Mouse (Mus musculus) frontal cortex, adult (tissue): ENCODE data around the gene Pdzrn3.

Experiments
- ATAC-seq: cut with Nextera tagmentation; 2 replicates; pipeline ENCODE4 v1.9.2; 2017; ENCODE audit warnings: mild to moderate bottlenecking, moderate library complexity, mixed read lengths; ENCODE audit not compliant: low TSS enrichment

The Pdzrn3 gene

DNA sequence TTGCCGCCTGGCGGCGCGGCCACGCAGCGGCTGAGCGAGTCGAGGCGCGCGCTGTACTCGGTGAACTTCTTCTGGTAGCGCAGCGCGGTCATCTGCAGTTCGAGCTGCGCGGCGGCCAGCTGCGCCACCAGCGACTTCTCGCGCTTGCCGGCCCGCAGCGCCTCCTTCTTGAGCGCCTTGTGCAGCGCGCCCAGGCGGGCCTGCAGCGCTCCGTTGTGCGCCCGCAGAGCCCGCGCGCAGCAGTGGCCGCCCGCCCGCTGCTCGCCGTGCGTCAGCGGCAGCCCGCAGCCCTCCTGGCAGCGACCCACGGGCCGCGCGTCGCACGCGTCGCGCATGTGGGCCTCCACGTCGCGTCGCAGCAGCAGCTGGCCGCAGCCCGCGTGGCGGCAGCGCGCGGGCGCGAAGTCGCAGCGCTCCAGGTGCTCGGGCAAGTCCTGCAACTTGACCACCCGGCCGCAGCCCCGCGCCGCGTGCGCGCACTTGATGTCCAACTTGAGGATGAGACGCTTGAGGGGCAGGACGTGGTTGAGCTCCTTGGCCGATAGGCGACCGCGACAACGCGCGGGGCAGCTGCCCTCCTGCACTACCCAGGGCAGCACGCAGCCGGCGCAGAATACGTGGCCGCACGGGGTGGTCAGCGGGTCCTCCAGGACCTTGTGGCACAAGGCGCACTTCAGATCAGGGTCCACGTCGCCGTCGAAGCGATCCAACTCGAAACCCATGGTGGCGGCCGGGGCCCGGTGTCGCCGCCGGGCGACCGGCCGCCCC is at the start of gene Pdzrn3:
Pdzrn3 (minus strand) TSS at position 731 of the 768 bp plus-strand sequence.
- ATAC-seq = peak; percentile 57

DNA sequence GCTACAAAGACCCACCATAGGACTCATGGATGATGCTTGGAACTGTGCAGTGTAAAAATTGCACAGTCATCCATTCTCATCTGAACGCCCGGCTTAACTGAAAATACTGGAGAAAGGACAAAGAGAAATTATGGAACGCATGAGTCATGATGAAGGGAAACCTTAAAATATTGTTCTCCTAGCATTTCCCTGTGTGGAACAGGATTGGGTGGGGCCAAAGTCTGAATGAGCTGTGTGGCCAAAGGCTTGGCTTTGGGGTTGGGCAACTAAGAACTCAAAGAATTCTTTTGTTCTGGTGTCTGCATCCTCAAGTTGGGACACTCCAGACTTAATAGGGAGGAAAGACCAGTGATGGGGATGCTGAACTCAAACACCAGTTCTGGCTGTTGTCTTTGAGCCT is 49.6 kb upstream of the Pdzrn3 start:
- peak; percentile 50 for ATAC-seq

DNA sequence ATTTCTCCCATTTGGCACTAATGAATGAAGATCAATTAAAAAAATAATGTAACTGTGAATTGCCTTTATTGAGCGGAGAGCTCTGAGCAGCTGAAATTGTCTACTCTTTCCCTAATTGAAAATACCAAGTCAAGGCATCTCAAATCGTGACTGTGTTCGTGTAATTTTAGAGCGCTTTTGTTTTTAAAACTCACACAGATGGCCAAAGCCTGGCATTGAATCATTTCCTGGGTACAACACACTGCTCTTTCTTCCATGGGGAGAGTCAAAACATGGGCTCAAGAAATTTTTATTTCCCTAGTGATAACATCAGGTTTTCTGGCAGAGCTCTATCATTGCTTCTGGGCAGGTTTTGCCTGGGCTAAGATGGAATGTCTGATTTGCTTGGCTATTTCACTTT is 48.6 kb upstream of the Pdzrn3 start:
- ATAC-seq = peak; percentile 61

DNA sequence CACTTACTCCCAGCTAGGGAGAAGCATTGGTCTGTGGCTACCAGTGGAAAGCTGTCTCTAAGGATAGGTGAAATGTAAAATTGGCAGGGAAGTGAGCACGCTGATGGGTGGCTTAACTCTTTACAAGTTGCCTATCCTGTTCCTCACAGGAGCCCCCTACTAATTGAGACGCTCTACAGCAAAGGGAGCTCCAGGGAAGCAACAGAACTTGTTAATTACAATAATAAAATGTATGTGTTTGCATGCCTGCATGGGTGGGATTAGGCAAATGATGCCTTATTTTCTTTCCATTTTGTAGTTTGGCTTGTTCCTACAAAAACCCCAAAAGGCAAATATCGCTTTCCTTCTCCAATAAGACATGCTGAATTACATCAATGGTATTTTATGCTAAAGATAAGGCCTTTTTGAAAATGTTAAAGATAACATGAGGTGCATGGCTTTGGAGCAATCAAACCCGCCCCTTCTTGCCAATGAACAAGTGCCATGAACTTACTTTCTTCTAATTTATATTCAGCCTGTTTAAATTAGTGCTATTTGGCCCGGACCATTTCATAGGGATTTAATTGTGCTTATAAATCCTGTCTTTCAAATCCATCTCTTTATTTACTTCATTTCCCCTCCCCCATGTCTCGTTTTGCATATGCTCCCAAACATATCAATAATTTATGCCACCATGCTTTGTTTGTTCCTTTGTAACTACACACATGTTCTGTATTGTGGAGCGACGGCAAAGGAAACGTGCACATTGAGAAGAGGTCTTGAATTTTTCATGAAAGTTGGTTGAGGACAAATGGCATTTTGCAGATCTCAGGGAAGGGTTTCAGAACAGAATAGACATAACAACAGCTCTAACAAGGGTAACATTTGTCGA is 44.6 kb upstream of the Pdzrn3 start:
- no peak for ATAC-seq

DNA sequence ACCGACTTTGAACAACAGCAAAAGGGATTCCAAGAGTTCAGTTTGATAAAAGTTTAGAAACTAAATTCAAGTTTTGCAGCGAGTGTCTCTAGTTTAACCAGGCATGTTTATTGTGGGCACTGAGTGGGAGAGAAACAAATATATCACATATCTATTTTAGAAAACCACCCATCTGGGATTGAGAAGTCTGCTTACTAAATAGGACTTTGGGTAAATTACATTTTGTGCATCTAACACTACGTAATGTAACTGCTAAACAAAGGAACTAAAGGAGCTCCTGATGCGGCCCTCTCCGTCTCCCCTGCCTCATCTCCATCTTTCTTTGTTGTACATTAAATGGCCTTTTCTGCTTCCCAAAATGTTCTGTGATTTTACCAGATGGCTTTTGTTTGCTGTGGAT is 40.5 kb upstream of the Pdzrn3 start:
- ATAC-seq = peak; percentile 87

DNA sequence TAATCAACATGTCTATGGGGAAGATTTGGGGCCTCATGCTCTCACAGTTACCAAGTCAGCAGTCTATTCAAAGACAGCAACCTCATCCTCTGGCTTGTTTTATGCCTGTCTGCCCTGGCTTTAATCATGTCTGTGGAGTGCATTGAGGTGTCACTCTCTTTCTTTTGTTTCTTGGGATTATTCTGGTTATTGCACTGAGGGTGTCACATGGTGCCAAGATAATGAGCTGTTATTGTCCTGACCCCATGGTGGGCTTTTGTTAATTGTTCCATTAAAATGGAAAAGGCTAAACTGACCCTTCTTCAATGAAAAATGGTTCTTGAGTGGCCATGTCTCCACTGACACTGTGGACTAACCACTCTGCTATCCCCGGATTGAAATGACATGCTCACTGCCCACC is 34.0 kb upstream of the Pdzrn3 start:
- no peak for ATAC-seq

DNA sequence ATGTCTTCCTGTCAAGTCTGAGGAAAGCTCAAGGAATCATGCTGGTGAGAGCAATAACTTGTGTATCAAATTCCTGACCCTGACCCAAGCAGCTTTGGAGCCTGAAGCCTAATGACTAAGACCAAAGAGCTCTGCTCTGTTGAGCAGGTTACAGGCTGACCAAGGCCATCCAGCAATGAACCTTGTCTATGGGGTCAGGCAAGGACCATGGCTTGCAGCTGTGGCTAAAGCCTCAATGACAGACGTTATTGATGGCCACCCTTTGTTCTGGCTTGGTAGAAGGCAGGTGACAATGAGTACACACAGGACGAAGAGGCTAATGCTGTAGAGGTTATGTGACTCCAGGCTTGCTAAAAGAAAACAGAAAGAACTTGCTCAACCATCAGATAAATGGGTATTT is 33.4 kb upstream of the Pdzrn3 start:
- no peak for ATAC-seq

DNA sequence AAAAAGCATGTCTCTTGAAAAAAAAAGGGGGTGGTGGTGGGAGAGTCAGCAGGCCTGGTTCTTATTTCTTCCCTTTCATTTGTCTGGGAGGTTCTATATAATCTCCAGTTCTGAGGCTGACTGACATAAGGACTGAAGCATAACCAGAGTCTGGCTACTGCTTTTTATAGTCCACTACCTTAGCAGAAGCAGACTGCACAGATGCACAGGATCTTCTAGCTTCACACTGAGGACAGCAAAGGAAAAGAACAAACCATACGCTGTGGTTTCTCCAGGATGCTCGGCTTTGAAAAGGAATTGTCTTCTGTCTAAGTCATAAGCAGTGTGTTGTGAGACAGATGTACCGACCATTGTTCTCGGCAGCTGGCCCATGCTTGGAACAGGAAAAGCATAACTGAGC is 19.0 kb upstream of the Pdzrn3 start:
- ATAC-seq = peak; percentile 95

DNA sequence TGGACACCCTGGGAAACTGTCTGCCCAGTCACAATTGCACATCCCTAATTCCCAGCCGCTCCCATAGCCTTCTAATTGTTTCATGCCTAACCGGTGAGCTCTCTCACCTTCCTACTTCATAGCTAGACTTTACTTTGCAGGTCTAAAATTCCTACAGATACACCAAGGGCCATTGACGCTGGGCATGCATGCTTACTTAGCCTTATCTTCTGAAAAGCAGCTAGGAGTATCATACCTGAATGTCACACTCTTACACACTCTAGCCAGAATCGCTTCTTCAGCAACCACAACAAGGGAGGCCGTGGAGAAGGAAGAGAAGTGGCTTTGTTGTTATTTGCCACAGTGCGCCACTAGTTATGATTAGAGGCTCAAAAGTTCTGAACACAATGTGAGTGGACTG is 18.2 kb upstream of the Pdzrn3 start:
- no peak for ATAC-seq

DNA sequence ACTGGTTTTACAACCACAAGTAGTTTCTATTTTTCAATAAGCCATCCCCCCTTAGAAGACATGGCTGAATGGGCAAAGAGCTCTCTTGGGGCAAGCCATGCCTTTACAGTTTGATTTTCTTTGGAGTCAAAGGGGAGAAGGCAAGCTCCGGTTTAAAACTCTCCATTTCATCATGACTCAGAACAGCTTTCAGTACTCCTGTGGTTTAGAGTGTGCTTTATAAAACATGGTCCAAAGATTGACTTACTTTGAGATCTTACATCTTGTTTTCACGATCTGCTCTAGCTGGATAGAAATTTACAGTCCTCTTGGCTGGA is 15.1 kb upstream of the Pdzrn3 start:
- ATAC-seq = no peak

DNA sequence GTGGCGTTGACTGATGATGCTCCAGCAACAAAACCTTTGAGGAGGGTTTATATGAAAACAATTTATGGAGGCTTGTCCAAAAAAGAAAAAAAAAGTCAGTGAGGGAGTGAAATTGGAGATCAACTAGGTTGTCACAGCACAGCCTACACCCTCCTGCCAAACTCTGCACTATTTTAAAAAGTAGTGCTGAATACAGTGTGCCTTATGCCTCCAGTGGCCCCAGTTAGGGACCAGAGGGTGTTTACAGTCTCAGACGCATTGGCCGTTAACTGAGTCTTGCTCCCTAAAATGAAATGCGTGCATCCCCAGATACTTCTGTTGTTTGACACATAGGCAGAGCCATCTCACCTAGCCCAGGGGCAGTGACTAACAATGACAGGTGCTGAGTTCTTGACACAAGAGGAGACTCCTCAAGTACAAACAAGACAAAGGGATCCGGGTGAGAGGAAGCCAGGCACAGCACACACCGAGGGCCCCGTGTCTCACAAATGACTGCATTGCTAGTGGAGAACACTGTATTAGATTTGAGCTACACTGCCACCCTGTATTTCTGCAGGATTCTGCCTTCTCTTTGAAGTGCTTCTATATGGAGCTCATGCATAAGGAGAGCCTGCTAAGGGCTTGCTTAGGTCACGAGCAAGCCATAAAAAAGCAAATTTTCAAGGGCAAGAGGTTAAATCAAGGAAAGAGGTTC is 14.6 kb upstream of the Pdzrn3 start:
- no peak for ATAC-seq

DNA sequence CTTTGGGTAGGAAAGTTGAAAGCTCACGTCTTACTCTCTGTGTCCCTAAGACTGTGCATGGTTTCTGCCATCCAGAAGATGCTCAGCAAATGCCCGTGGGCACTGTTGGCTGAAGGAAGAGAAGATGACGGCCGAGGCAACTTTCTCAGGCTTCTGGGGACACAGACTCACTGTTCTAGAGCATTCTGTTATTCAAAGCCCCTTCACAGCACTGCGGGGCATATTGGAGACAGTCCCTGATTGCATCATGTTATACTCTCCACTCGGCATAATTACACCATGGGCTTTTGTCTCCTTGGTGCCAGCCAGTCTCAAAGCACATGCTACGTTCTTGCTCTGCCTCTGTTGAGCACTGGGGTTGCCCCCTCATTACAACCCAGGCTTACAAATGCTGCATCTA is 7.8 kb upstream of the Pdzrn3 start:
- no peak for ATAC-seq

DNA sequence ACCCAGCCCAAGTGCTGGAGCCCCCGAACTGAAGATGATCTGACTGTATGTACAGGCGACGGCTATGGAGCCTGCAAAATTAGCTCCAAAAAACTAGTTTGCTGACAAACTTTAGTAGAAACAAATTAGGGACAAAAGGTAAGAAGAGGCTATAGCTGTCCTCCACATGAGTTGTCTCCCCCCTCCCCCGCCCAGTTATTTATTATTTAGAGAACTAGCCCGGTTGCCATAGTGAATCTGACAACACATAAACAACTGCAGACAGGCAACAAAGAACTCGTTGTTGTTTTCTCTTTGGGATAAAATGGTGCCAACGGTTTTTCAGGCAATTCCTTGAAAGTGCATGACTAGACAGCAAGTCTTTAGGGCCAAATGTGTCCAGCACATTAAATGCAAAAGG is 7.3 kb upstream of the Pdzrn3 start:
- no peak; the same call in 1 of the 2 replicates for ATAC-seq

DNA sequence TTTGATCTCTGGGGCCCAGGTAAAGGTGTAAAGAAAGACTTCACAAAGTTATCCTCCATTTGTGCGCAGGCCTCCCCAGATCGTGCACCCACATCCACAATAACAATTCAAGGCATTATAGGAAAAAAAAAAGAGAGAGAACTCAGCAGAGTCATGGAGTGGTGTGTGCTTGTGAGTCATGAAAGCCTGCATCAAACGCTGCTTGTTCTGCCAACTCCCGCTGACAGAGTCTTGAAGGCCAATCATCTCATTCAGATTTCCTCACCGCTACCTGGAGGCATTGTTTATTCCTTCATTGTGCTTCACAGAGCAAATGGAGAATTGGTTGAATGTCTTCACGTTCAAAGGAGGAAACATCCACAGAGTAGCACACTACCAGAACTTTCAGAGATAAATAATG is 6.8 kb upstream of the Pdzrn3 start:
- no peak for ATAC-seq

DNA sequence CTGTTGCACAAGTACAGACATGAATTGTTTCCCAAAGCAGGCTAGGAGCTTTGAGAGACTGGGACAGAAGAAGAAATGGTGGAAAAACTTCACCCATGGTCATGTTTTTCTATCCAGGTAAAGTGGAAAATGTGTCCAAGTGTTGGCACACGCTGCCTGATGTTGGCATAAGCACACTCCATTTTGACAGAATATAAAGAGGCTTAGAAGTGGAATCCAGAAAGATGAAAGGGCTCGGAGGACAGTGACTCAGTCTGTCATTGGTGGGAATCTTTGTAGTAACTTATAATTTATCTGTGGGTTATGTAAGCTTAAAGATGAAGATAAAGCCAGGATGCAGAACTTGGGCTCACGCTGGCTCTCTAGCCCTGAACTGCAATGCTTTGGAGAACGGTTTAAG is 5.2 kb upstream of the Pdzrn3 start:
- no peak for ATAC-seq

DNA sequence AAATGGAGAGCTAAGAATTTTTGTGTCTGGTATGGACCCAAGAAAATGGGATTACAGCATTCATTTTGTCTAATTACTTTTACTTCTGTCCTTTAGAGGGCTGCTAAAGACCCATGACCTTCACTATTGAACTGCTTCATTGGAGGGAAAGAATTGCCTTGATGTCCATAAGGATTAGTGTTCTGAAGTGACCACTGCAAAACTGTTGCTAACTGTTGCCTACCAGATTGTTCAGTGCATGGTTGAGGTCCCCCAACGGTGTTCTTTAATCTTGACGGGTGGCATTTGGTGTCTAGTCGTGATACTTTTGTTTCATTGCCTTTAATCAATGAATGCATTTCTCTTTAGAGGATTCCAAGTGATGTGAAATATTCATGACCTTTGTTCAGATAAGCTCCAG is 1.8 kb upstream of the Pdzrn3 start:
- no peak for ATAC-seq

DNA sequence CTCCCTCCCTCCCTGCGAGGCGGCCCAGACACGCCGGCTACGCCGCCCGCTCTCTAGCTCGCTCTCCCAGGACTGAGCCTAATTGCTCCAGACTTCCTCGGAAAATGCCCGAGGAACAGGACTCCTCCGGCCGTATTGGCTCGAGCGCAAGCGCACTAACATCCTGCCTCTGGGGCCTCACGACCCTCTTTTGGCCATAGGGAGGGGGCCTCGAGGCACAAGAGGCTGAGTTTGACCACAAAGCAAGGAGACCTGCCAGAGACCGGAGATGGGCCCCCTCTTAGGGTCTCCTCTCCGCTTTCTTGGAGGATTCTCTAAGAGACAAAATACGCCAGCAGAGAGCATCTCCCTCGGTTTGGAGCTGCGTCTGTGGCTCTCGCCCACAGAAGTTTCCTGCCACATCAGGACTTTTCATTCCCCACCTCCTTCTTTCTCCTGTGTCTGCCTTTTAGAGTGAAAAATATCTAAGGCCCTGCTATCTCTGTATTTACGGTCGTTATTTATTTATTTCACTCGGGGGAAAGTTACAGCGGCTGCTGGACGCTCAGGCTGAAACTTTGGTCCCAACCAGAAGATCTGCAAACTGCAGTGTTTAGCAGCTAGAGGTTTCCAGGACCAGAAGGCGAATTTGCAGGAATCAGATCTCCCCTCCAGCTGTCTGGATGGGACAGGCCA is 375 bp upstream of the Pdzrn3 start:
- peak; percentile 62 for ATAC-seq

DNA sequence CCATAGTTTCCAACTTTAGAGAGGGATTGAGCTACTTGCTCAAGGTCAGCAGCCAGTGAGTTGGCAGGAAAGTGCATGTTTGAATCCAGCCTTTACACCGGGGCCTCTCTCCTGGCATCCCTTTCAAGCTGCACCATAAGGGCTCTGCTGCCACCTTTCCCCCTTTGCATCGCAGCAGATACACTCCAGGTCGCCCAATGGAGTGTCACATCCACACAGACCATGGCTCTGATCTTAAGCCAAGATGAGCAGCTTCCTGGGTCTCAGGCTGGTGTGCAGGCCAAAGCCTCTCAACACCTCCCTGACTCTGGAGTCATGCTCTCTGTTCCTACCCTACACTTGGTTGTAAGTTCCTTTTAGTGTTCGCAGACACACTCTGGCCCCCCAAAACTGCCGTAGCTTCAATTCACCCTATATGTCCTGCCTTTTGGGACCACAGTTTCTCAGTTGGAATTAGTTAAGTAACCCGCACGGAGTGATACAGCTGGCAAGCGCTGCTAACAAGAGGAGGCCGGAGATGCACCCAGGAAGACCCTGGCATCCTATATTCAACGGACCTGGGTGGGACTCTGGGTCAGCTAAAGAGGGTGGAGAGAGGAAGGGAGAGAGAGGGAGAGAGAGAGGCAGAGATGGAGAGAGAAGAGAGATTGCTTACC is 1.1 kb downstream of the Pdzrn3 start:
- peak; percentile 0; the same call in 1 of the 2 replicates for ATAC-seq

DNA sequence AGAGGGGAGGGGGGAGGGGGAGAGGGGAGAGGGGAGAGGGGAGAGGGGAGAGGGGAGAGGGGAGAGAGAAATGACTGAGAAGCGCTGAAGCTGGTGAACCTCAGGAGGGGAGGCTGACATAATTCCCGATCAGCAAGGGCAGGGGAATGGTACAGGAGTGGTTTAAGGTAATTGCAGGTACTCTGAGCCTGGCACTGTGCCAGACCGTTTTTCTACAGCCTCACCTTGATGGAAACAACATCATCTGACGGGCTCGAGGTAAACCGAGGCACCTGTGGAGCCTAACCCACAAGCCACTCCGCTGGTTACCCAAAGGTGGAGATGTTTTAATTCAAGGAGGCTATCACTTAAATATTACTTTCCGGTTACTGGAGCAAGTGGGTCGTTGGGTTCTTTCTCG is 1.6 kb downstream of the Pdzrn3 start:
- ATAC-seq = no peak

DNA sequence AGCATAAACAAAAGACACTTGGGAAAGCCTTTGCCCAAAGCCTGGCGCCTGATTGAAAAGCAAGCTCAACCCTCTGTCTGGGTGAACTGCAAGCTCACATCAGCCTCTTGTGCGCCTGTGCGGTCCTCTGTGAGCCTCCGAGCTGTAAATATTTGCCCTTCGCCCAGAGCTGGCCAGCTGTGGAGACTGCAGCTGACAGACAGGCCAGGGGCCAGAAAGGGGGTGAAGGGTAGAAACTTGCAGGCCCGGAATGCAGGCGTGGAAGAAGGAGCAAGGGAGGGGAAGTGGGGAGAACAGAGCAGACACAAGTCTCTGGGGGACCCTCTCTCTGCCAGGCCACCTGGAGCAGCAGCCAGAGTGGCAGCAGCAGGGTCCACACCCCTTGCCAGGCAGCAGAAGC is 3.0 kb downstream of the Pdzrn3 start:
- no peak for ATAC-seq

DNA sequence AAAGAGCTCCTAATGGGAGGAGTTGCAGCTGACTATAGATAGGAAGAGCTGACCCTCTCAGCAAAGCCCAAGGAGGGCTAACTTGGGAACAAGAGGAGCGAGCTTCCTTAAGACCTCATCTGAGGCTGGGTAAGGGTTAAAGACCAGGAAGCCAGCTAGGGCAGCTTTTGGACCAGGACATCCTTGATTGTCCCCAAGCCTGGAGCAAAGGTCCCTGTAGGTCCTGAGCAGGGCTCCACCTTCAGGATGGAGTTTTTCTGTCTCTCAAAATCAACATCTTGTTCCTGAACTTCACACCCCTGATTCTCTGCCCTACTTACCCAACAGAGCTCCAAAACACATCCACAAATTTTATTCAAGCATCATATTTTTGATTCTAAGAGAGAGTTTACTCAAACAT is 3.5 kb downstream of the Pdzrn3 start:
- no peak for ATAC-seq

DNA sequence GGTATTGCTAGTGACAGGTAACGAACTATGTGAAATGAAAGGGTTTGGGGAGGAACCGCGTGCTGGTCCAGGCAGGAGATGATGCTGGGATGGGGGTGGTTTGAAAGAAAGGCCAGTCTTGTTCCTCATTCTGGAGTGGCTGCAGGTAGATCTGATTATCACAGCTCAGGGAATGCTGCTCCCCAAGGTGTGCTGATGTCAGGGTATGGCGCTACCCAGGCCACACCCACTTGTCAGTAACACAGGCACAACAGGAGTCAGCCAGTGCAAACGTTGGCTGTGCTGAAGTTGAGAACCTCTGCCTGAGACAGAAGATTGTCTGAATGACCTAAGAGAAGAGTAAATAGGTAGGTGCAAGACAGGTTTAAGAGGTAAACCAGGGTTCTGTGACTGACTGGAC is 4.7 kb downstream of the Pdzrn3 start:
- ATAC-seq = no peak
